Mouse (Mus musculus) midbrain, embryonic 14.5 days (tissue): ENCODE measurements around the gene Acat3. TPM values are rescaled to one million over a fixed set of nuclear protein-coding genes. Genes with fewer than 3 reads are reported as not detected.
A peak's percentile ranks its signal among the peaks of the same experiment; 100 is the strongest.
"Not testable (repeated sequence)": the region's sequence is repeated elsewhere in the genome, so short reads cannot be mapped to it uniquely, and the experiment has no call there.

Source experiments
- ATAC-seq: fragments of 200-750 bp; cut with Nextera tagmentation; 2 replicates; pipeline ENCODE4 v1.8.0; 2017; ENCODE audit warnings: moderate number of reproducible peaks, moderate library complexity; ENCODE audit not compliant: low FRiP score, low TSS enrichment
- DNase-seq: peaks from one replicate; pipeline ENCODE4 v3.0.0-alpha.2; 2015
- H3K27ac ChIP-seq: fragments of 300-500 bp; sonication (generic); replicated peaks from 2 replicates; pipeline ENCODE4 v1.5.1; 2014; ENCODE audit warnings: mild to moderate bottlenecking, low read depth, low read length, moderate library complexity
- H3K27me3 ChIP-seq: fragments of 300-500 bp; sonication (generic); 2 replicates; pipeline ENCODE4 v1.6.1; 2014; ENCODE audit warnings: low read length, control low read depth, mixed read lengths; ENCODE audit not compliant: control insufficient read depth, insufficient read depth
- H3K36me3 ChIP-seq: fragments of 300-500 bp; sonication (generic); 2 replicates; pipeline ENCODE4 v1.6.1; 2014; ENCODE audit warnings: low read length, control low read depth; ENCODE audit not compliant: control insufficient read depth, insufficient read depth
- H3K4me1 ChIP-seq: fragments of 300-500 bp; sonication (generic); 2 replicates; pipeline ENCODE4 v1.6.1; 2014; ENCODE audit warnings: mild to moderate bottlenecking, antibody characterized with exemption, low read length, control low read depth; ENCODE audit not compliant: control insufficient read depth, insufficient read depth
- H3K4me2 ChIP-seq: fragments of 300-500 bp; sonication (generic); 2 replicates; pipeline ENCODE4 v1.6.1; 2014; ENCODE audit warnings: mild to moderate bottlenecking, low read length, moderate library complexity
- H3K4me3 ChIP-seq: fragments of 300-500 bp; sonication (generic); replicated peaks from 2 replicates; pipeline ENCODE4 v1.5.1; 2014; ENCODE audit warnings: low read depth, low read length
- H3K9ac ChIP-seq: fragments of 300-500 bp; sonication (generic); replicated peaks from 2 replicates; pipeline ENCODE4 v1.6.1; 2014; ENCODE audit warnings: mild to moderate bottlenecking, low read length, moderate library complexity
- H3K9me3 ChIP-seq: fragments of 300-500 bp; sonication (generic); 2 replicates; pipeline ENCODE4 v1.6.1; 2016; ENCODE audit warnings: low read length, control low read depth, mixed read lengths; ENCODE audit not compliant: control insufficient read depth
- WGBS: fragments of 180-500 bp; shearing (Covaris S2); extraction: QIAGEN DNeasy Blood & Tissue Kit; methylation state at CpG from one replicate; pipeline ENCODE4 v1.1.7; 2014; 5-methylcytosine and 5-hydroxymethylcytosine counted together
- polyA plus RNA-seq: library from polyadenylated mRNA; unstranded; fragments of >200 nt; fragmentation: Nextera tagmentation; extraction: Ambion mirVana; gene quantifications from 2 replicates; pipeline ENCODE4 v1.2.1, GENCODE M21; 2014

Gene Acat3
- polyA plus RNA-seq, 1 experiment from 2014 or later = 0.53 TPM

- H3K27ac ChIP-seq = no peak within 1 kb of the TSS
- H3K36me3 ChIP-seq = peaks cover 53% of the 10 kb centered on the region
- no peaks in the 10 kb centered on the region for H3K4me1 ChIP-seq
- H3K4me2 ChIP-seq = no peak within 1 kb of the TSS
- H3K9ac ChIP-seq = no peak within 1 kb of the TSS
- DNase-seq = no peak
- WGBS = 82% methylated on average over 35 of the region's 35 CpGs
- no peaks in the 10 kb centered on the region for H3K9me3 ChIP-seq
- H3K27me3 ChIP-seq = no peaks in the 10 kb centered on the region
- ATAC-seq = no peak
- no peak within 1 kb of the TSS for H3K4me3 ChIP-seq
These were observed 30.8 kb downstream of the Acat3 start, which contains the start of gene Pnldc1 for GRCm38 (mm10) chr17:12909361-12910280. TSS of gene Pnldc1 (minus strand) at chr17:12910230.

GRCm38 (mm10) chr17:12906436-12906835, 34.0 kb downstream of the Acat3 start:
- ATAC-seq (no peak), DNase-seq (no peak)
- 95% methylated on average over 9 of the region's 9 CpGs for WGBS

GRCm38 (mm10) chr17:12905810-12906209, 34.6 kb downstream of the Acat3 start:
- no peaks in the 10 kb centered on the region for H3K27me3 ChIP-seq
- no peak for DNase-seq
- no peaks in the 10 kb centered on the region for H3K9me3 ChIP-seq
- peaks cover 19% of the 10 kb centered on the region for H3K36me3 ChIP-seq
- ATAC-seq = no peak
- no peak overlapping the region for H3K9ac ChIP-seq
- H3K27ac ChIP-seq = no peak overlapping the region
- H3K4me2 ChIP-seq = no peak overlapping the region
- H3K4me1 ChIP-seq = no peaks in the 10 kb centered on the region
- H3K4me3 ChIP-seq = no peak overlapping the region
- WGBS = 91% methylated on average over 4 of the region's 4 CpGs

More at GRCm38 (mm10) chr17:12906436-12906835, 34.0 kb downstream of the Acat3 start:
- H3K9me3 ChIP-seq = no peaks in the 10 kb centered on the region
- H3K4me1 ChIP-seq = no peaks in the 10 kb centered on the region
- H3K4me2 ChIP-seq = no peak overlapping the region
- H3K36me3 ChIP-seq = peaks cover 25% of the 10 kb centered on the region
- no peak overlapping the region for H3K27ac ChIP-seq
- no peaks in the 10 kb centered on the region for H3K27me3 ChIP-seq
- H3K4me3 ChIP-seq = no peak overlapping the region
- H3K9ac ChIP-seq = no peak overlapping the region

- ATAC-seq = no peak
- H3K27me3 ChIP-seq = no peaks in the 10 kb centered on the region
- no peaks in the 10 kb centered on the region for H3K4me1 ChIP-seq
- H3K9ac ChIP-seq = no peak overlapping the region
- 62% methylated on average over 1 of the region's 1 CpGs for WGBS
- no peaks in the 10 kb centered on the region for H3K9me3 ChIP-seq
- H3K36me3 ChIP-seq = peaks cover 24% of the 10 kb centered on the region
- DNase-seq = no peak
- H3K4me2 ChIP-seq = no peak overlapping the region
- H3K4me3 ChIP-seq = no peak overlapping the region
- H3K27ac ChIP-seq = no peak overlapping the region
These were observed 36.1 kb downstream of the Acat3 start for GRCm38 (mm10) chr17:12904349-12904748.

- Histone ChIP-seq H3K4me2 (no peak overlapping the region), H3K4me3 (no peak overlapping the region), H3K36me3 (peaks cover 24% of the 10 kb centered on the region), H3K27me3 (no peaks in the 10 kb centered on the region), H3K27ac (no peak overlapping the region), H3K9me3 (no peaks in the 10 kb centered on the region), H3K9ac (no peak overlapping the region), H3K4me1 (no peaks in the 10 kb centered on the region)
- ATAC-seq (no peak; the same call in 1 of the 2 replicates), DNase-seq (peak; percentile 37)
- 14% methylated on average over 11 of the region's 12 CpGs for WGBS
These were observed 36.7 kb downstream of the Acat3 start for GRCm38 (mm10) chr17:12903372-12904333.

- Histone ChIP-seq H3K27ac (no peak overlapping the region), H3K4me3 (no peak overlapping the region), H3K4me1 (no peaks in the 10 kb centered on the region), H3K4me2 (no peak overlapping the region), H3K36me3 (peaks cover 24% of the 10 kb centered on the region), H3K9me3 (no peaks in the 10 kb centered on the region), H3K9ac (no peak overlapping the region), H3K27me3 (no peaks in the 10 kb centered on the region)
- DNase-seq = no peak
- 95% methylated on average over 6 of the region's 6 CpGs for WGBS
- ATAC-seq = no peak
These were observed 38.1 kb downstream of the Acat3 start for GRCm38 (mm10) chr17:12902291-12902690.

GRCm38 (mm10) chr17:12898607-12899006, 41.8 kb downstream of the Acat3 start:
- not testable (repeated sequence) for H3K9me3 ChIP-seq

GRCm38 (mm10) chr17:12897674-12898073, 42.7 kb downstream of the Acat3 start:
- no peak for ATAC-seq

More at GRCm38 (mm10) chr17:12898607-12899006, 41.8 kb downstream of the Acat3 start:
- H3K27me3 ChIP-seq, H3K4me2 ChIP-seq, H3K4me1 ChIP-seq, ATAC-seq, H3K4me3 ChIP-seq, H3K9ac ChIP-seq: not testable (repeated sequence)
- DNase-seq = peak; percentile 8
- Histone ChIP-seq H3K27ac (peak overlapping the region; percentile 60), H3K36me3 (peaks cover 10% of the 10 kb centered on the region)
- WGBS = 32% methylated on average over 2 of the region's 2 CpGs

More at GRCm38 (mm10) chr17:12897674-12898073, 42.7 kb downstream of the Acat3 start:
- Histone ChIP-seq H3K4me2 (no peak overlapping the region), H3K27ac (peak overlapping the region; percentile 1; the same call in 1 of the 2 replicates), H3K9ac (no peak overlapping the region), H3K4me3 (no peak overlapping the region), H3K9me3 (no peaks in the 10 kb centered on the region), H3K36me3 (peaks cover 13% of the 10 kb centered on the region), H3K4me1 (no peaks in the 10 kb centered on the region), H3K27me3 (no peaks in the 10 kb centered on the region)
- 80% methylated on average over 5 of the region's 5 CpGs for WGBS
- peak; percentile 1 for DNase-seq
